Mouse (Mus musculus): ENCODE data around the gene Epb41. TPM values are rescaled to one million over a fixed set of nuclear protein-coding genes. Genes with fewer than 3 reads are reported as not detected.

Gene Epb41
- polyA plus RNA-seq, 1 experiment from 2014 or later = 22.2 TPM

- 48% methylated on average over 2 of the region's 2 CpGs for WGBS
- no peak for ATAC-seq
- no peak overlapping the region for H3K4me2 ChIP-seq (replicated peaks; ENCODE audit: low read depth)
- H3K4me3 ChIP-seq (ENCODE audit: low read depth, low read length) = no peak overlapping the region
- no peaks in the 10 kb centered on the region for H3K36me3 ChIP-seq (ENCODE audit: control insufficient read depth, insufficient read depth)
- H3K9ac ChIP-seq (ENCODE audit: low read depth, low read length) = no peak overlapping the region
- no peaks in the 10 kb centered on the region for H3K9me3 ChIP-seq (ENCODE audit: control insufficient read depth)
- no peak for TF ChIP-seq CTCF (IDR thresholded peaks at IDR 0.05; ENCODE audit: low read depth)
- no peak overlapping the region for H3K27ac ChIP-seq (ENCODE audit: low read depth, low read length)
- H3K27me3 ChIP-seq (replicated peaks; ENCODE audit: control insufficient read depth, insufficient read depth, low read length) = no peaks in the 10 kb centered on the region
- H3K4me1 ChIP-seq (replicated peaks; ENCODE audit: control insufficient read depth, insufficient read depth, low read length) = no peaks in the 10 kb centered on the region
These were observed 49.9 kb downstream of the Epb41 start for GRCm38 (mm10) chr4:132025264-132025663.

GRCm38 (mm10) chr4:132023816-132024215, 51.3 kb downstream of the Epb41 start:
- no peaks in the 10 kb centered on the region for H3K9me3 ChIP-seq (ENCODE audit: control insufficient read depth)
- no peaks in the 10 kb centered on the region for H3K27me3 ChIP-seq (replicated peaks; ENCODE audit: control insufficient read depth, insufficient read depth, low read length)
- no peaks in the 10 kb centered on the region for H3K36me3 ChIP-seq (ENCODE audit: control insufficient read depth, insufficient read depth)
- H3K27ac ChIP-seq (ENCODE audit: low read depth, low read length) = no peak overlapping the region
- no peak for TF ChIP-seq CTCF (IDR thresholded peaks at IDR 0.05; ENCODE audit: low read depth)
- no peaks in the 10 kb centered on the region for H3K4me1 ChIP-seq (replicated peaks; ENCODE audit: control insufficient read depth, insufficient read depth, low read length)
- 91% methylated on average over 2 of the region's 2 CpGs for WGBS
- no peak overlapping the region for H3K9ac ChIP-seq (ENCODE audit: low read depth, low read length)
- H3K4me3 ChIP-seq (ENCODE audit: low read depth, low read length) = no peak overlapping the region
- H3K4me2 ChIP-seq (replicated peaks; ENCODE audit: low read depth) = no peak overlapping the region
- ATAC-seq = no peak

- no peaks in the 10 kb centered on the region for H3K9me3 ChIP-seq (ENCODE audit: control insufficient read depth)
- 95% methylated on average over 4 of the region's 4 CpGs for WGBS
- H3K4me2 ChIP-seq (replicated peaks; ENCODE audit: low read depth) = no peak overlapping the region
- no peak overlapping the region for H3K9ac ChIP-seq (ENCODE audit: low read depth, low read length)
- no peak for ATAC-seq
- peak; percentile 42 for TF ChIP-seq CTCF (IDR thresholded peaks at IDR 0.05; ENCODE audit: low read depth)
- H3K4me3 ChIP-seq (ENCODE audit: low read depth, low read length) = no peak overlapping the region
- no peaks in the 10 kb centered on the region for H3K4me1 ChIP-seq (replicated peaks; ENCODE audit: control insufficient read depth, insufficient read depth, low read length)
- no peaks in the 10 kb centered on the region for H3K27me3 ChIP-seq (replicated peaks; ENCODE audit: control insufficient read depth, insufficient read depth, low read length)
- no peak overlapping the region for H3K27ac ChIP-seq (ENCODE audit: low read depth, low read length)
- no peaks in the 10 kb centered on the region for H3K36me3 ChIP-seq (ENCODE audit: control insufficient read depth, insufficient read depth)
These were observed 52.5 kb downstream of the Epb41 start for GRCm38 (mm10) chr4:132022639-132023038.

- H3K9ac ChIP-seq (ENCODE audit: low read depth, low read length) = no peak overlapping the region
- 93% methylated on average over 7 of the region's 7 CpGs for WGBS
- no peaks in the 10 kb centered on the region for H3K36me3 ChIP-seq (ENCODE audit: control insufficient read depth, insufficient read depth)
- ATAC-seq = no peak
- H3K9me3 ChIP-seq (ENCODE audit: control insufficient read depth) = no peaks in the 10 kb centered on the region
- no peak overlapping the region for H3K4me2 ChIP-seq (replicated peaks; ENCODE audit: low read depth)
- no peak for TF ChIP-seq CTCF (IDR thresholded peaks at IDR 0.05; ENCODE audit: low read depth)
- H3K27ac ChIP-seq (ENCODE audit: low read depth, low read length) = no peak overlapping the region
- no peaks in the 10 kb centered on the region for H3K27me3 ChIP-seq (replicated peaks; ENCODE audit: control insufficient read depth, insufficient read depth, low read length)
- no peaks in the 10 kb centered on the region for H3K4me1 ChIP-seq (replicated peaks; ENCODE audit: control insufficient read depth, insufficient read depth, low read length)
- H3K4me3 ChIP-seq (ENCODE audit: low read depth, low read length) = no peak overlapping the region
These were observed 53.2 kb downstream of the Epb41 start for GRCm38 (mm10) chr4:132021883-132022282.

GRCm38 (mm10) chr4:132018547-132018946, 56.6 kb downstream of the Epb41 start:
- Histone ChIP-seq H3K9ac (ENCODE audit: low read depth, low read length) (no peak overlapping the region), H3K4me3 (ENCODE audit: low read depth, low read length) (no peak overlapping the region), H3K27ac (ENCODE audit: low read depth, low read length) (no peak overlapping the region), H3K27me3 (replicated peaks; ENCODE audit: control insufficient read depth, insufficient read depth, low read length) (no peaks in the 10 kb centered on the region), H3K9me3 (ENCODE audit: control insufficient read depth) (no peaks in the 10 kb centered on the region), H3K4me2 (replicated peaks; ENCODE audit: low read depth) (no peak overlapping the region), H3K36me3 (ENCODE audit: control insufficient read depth, insufficient read depth) (no peaks in the 10 kb centered on the region), H3K4me1 (replicated peaks; ENCODE audit: control insufficient read depth, insufficient read depth, low read length) (no peaks in the 10 kb centered on the region)
- ATAC-seq = no peak
- TF ChIP-seq CTCF (IDR thresholded peaks at IDR 0.05; ENCODE audit: low read depth) = no peak
- WGBS = 59% methylated on average over 4 of the region's 4 CpGs

GRCm38 (mm10) chr4:132015374-132015773, 59.7 kb downstream of the Epb41 start:
- Histone ChIP-seq H3K4me2 (replicated peaks; ENCODE audit: low read depth) (no peak overlapping the region), H3K4me1 (replicated peaks; ENCODE audit: control insufficient read depth, insufficient read depth, low read length) (no peaks in the 10 kb centered on the region), H3K9me3 (ENCODE audit: control insufficient read depth) (no peaks in the 10 kb centered on the region), H3K36me3 (ENCODE audit: control insufficient read depth, insufficient read depth) (no peaks in the 10 kb centered on the region), H3K27me3 (replicated peaks; ENCODE audit: control insufficient read depth, insufficient read depth, low read length) (no peaks in the 10 kb centered on the region), H3K9ac (ENCODE audit: low read depth, low read length) (no peak overlapping the region), H3K27ac (ENCODE audit: low read depth, low read length) (no peak overlapping the region), H3K4me3 (ENCODE audit: low read depth, low read length) (no peak overlapping the region)
- TF ChIP-seq CTCF (IDR thresholded peaks at IDR 0.05; ENCODE audit: low read depth) = no peak
- WGBS = 79% methylated on average over 3 of the region's 3 CpGs
- no peak for ATAC-seq

- Histone ChIP-seq H3K4me2 (replicated peaks; ENCODE audit: low read depth) (no peak overlapping the region), H3K27me3 (replicated peaks; ENCODE audit: control insufficient read depth, insufficient read depth, low read length) (no peaks in the 10 kb centered on the region), H3K9ac (ENCODE audit: low read depth, low read length) (no peak overlapping the region), H3K9me3 (ENCODE audit: control insufficient read depth) (no peaks in the 10 kb centered on the region), H3K36me3 (ENCODE audit: control insufficient read depth, insufficient read depth) (no peaks in the 10 kb centered on the region), H3K27ac (ENCODE audit: low read depth, low read length) (no peak overlapping the region), H3K4me3 (ENCODE audit: low read depth, low read length) (no peak overlapping the region), H3K4me1 (replicated peaks; ENCODE audit: control insufficient read depth, insufficient read depth, low read length) (no peaks in the 10 kb centered on the region)
- WGBS = 96% methylated on average over 3 of the region's 3 CpGs
- TF ChIP-seq CTCF (IDR thresholded peaks at IDR 0.05; ENCODE audit: low read depth) = no peak
- ATAC-seq = no peak
These were observed 63.5 kb downstream of the Epb41 start for GRCm38 (mm10) chr4:132011619-132012018.
